Mouse (Mus musculus) layer of hippocampus, postnatal 25 days (tissue): ENCODE measurements around the gene Abcd1. TPM values are rescaled to one million over a fixed set of nuclear protein-coding genes. Genes with fewer than 3 reads are reported as not detected.
"Not testable (repeated sequence)": the region's sequence is repeated elsewhere in the genome, so short reads cannot be mapped to it uniquely, and the experiment has no call there.

Experiments used
- DNase-seq, 2 experiments: peaks; one replicate each; pipeline ENCODE4 v3.0.0; 2022; ENCODE audit warnings: mixed read lengths in 2 of 2, low spot score in 1 of 2; ENCODE audit errors: extremely low spot score in 1 of 2
- total RNA-seq, 2 experiments: library from RNA; stranded (reverse); gene quantifications; 2 replicates each; pipeline ENCODE4 v1.2.3; 2021

Abcd1 gene
- total RNA-seq, 2 experiments from 2014 or later, result 11.3 to 13.9 TPM

- no peak for DNase-seq
These were observed 22.8 kb downstream of the Abcd1 start for GRCm38 (mm10) chrX:73739151-73739550.

DNA sequence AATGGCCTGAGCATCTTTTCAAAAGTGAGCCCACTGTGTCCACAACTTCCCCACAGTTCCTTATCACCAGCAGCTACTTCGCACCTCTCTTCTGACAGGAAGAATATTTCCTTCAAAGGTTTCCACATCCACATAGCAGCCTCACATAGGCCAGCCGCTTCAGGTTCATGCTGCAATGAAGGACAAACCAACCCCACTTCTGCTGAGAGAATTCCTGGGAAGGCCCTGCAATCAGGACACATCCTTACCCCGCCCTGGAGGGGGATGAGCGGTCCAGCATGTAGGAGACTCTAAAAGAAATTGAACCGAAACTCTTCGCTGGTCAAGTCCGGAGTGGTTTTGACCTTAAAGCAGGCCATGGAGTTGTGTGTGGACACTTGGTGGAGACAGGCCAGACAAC is 23.4 kb downstream of the Abcd1 start:
- DNase-seq, result not testable (repeated sequence)

- DNase-seq, result no peak
These were observed 28.5 kb downstream of the Abcd1 start for GRCm38 (mm10) chrX:73744774-73745481.

GRCm38 (mm10) chrX:73748977-73749376 is 32.6 kb downstream of the Abcd1 start:
- DNase-seq, result no peak

- DNase-seq, result no peak
These were observed 40.1 kb downstream of the Abcd1 start, which contains the start of gene Plxnb3 for GRCm38 (mm10) chrX:73756334-73757140. Gene Plxnb3 (plus strand): TSS chrX:73757090.

GRCm38 (mm10) chrX:73758611-73759290 is 42.4 kb downstream of the Abcd1 start:
- no peak for DNase-seq

- no peak for DNase-seq
These were observed 48.9 kb downstream of the Abcd1 start for GRCm38 (mm10) chrX:73765311-73765710.

DNA sequence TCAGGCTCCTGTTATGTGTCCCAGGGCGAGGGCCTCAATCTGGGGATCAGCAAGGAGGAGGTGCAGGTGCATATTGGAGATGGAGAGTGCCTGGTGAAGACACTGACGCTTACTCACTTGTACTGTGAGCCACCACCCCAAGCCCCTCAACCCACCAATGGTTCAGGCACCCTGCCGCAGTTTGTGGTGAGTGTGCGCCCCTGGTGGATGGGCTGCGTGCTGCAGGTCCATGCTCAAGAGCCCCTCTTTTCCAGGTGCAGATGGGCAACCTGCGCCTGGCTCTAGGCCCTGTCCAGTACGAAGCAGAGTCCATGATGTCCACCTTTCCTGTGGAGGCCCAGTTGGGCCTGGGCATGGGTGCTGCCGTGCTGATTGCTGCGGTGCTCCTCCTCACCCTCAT is 50.9 kb downstream of the Abcd1 start:
- no peak for DNase-seq

DNA sequence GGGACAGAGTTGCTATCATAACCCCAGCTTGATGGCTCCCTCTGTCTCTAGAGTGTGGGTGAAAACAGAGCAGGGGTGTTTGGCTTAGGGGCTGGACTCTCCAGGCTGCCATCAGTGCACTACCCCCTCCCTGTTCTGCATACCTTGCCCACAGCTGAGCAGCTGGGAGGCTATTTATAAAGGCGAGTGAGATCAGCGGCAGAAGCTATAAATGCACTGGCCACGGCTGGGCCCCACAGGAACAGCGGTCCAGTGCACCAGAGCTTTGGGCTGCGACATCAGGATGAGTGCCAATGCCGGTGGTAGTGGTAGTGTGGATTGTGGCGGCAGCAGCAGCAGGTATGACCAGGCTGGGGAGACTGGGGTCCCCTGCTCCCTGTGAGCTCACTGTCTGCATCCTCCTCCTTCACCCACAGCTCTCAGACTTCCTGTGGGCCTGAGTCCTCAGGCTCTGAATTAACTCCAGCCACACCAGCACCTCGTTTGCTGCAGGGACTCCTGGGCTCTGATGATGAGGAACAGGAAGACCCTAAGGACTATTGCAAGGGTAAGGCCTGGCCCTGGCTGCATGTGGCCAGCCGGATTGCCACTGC is 57.9 kb downstream of the Abcd1 start, which contains the start of gene Srpk3:
TSS of gene Srpk3 (plus strand) at position 238 of the 593 bp plus-strand sequence.
- DNase-seq, result no peak

- no peak for DNase-seq
These were observed 58.5 kb downstream of the Abcd1 start for GRCm38 (mm10) chrX:73774802-73775483.

GRCm38 (mm10) chrX:73782227-73782626 is 65.8 kb downstream of the Abcd1 start:
- no peak for DNase-seq

DNA sequence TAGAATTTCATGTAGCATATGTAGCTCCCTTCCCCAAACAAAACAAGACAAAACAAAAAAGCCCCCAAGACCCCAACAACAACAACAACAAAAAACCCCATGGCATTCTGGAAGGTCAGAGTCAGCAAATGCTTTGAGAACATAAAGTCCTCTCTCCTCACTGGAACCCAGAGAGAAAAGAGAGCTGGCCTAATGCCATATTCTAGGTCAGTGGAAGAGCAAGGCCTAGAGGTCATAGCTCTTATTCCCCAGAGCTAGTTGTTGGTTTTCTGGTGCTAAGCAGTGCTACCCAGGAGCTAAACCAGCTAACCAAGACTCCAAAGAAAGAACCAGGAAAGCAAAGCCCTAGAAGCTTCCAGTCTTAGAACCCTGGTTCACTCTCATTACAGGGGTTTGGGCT is 69.3 kb downstream of the Abcd1 start:
- DNase-seq, result no peak

GRCm38 (mm10) chrX:73786364-73787224 is 70.2 kb downstream of the Abcd1 start, which contains the start of the genes Idh3g and Ssr4:
Gene Idh3g (minus strand): TSS chrX:73786897.
Gene Ssr4 (plus strand): TSS chrX:73787028.
- peak; percentile 70 to 84 for DNase-seq

- DNase-seq, result no peak
These were observed 70.8 kb downstream of the Abcd1 start for GRCm38 (mm10) chrX:73787225-73787558.

Other genes with a start within 250 kb of the Abcd1 start
- 10 to 100 TPM; 16.7 to 17.4 TPM for gene Bgn, start 233.0 kb upstream of the Abcd1 start, total RNA-seq
- 100 to 1,000 TPM; 145 to 149 TPM for gene Atp2b3, start 213.5 kb upstream of the Abcd1 start, total RNA-seq
- under 1 TPM; 0.47 to 0.54 TPM for gene Dusp9, start 77.2 kb upstream of the Abcd1 start, total RNA-seq
- gene Pnck, start 56.5 kb upstream of the Abcd1 start, total RNA-seq, result 100 to 1,000 TPM; 115 to 135 TPM
- 100 to 1,000 TPM in 1 of 2 experiments, 10 to 100 TPM in 1; 88.3 to 110 TPM for gene Slc6a8, start 43.4 kb upstream of the Abcd1 start, total RNA-seq
- gene Bcap31, start 422 bp upstream of the Abcd1 start, total RNA-seq, result 10 to 100 TPM; 78.9 to 83.0 TPM
- gene Plxnb3, start 40.5 kb downstream of the Abcd1 start, total RNA-seq, result 10 to 100 TPM; 15.8 to 18.2 TPM
- 1 to 10 TPM; 4.3 to 8.7 TPM for gene Srpk3, start 57.8 kb downstream of the Abcd1 start, total RNA-seq
- gene Idh3g, start 70.3 kb downstream of the Abcd1 start, total RNA-seq, result 100 to 1,000 TPM; 189 to 199 TPM
- gene Ssr4, start 70.4 kb downstream of the Abcd1 start, total RNA-seq, result 10 to 100 TPM; 88.1 to 97.2 TPM
- gene Pdzd4, start 108.4 kb downstream of the Abcd1 start, total RNA-seq, result 100 to 1,000 TPM; 101 to 102 TPM
- not detected for gene Avpr2, start 175.5 kb downstream of the Abcd1 start, total RNA-seq
- 100 to 1,000 TPM; 125 to 140 TPM for gene L1cam, start 179.5 kb downstream of the Abcd1 start, total RNA-seq
- gene Arhgap4, start 205.3 kb downstream of the Abcd1 start, total RNA-seq, result 1 to 10 TPM; 4.7 to 5.8 TPM
- gene Naa10, start 205.3 kb downstream of the Abcd1 start, total RNA-seq, result 10 to 100 TPM; 57.6 to 62.8 TPM
- gene Renbp, start 214.3 kb downstream of the Abcd1 start, total RNA-seq, result 1 to 10 TPM; 3.6 to 4.2 TPM
- gene Hcfc1, start 249.8 kb downstream of the Abcd1 start, total RNA-seq, result 10 to 100 TPM; 65.8 to 80.9 TPM